12 mouse cellular contexts compared by ENCODE assay signal in the genomic region with DNA sequence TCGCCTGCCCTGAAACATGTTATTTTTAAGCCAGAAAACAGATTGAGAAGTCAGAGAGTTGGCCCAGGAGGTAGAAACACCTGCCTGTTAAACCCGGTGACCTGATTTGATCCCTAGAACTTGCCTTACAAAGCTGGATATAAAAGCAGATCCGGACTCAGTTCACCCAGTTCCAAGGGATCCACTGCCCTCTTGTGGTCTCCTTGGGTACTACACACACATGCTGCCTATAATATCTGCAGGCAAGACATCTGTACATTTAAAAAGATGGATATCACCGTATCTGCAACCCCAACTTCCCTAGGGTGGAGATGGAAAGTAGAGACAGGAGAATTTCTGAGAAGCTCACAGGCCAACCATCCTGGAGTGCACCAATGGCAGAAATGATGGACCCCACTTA. TPM values are rescaled to one million over a fixed set of nuclear protein-coding genes. Genes with fewer than 3 reads are reported as not detected.
DNase-seq lines count a peak whose midpoint lies in the region; ATAC-seq and TF ChIP-seq lines count a peak whose summit lies in the region.
"Had no signal": no experiment of that assay in that cellular context is flagged by ENCODE, and none has a peak within 500 bp of the region (broad histone marks: within the 10 kb centered on the region; RNA-seq: fewer than 3 reads in every experiment).

No protein-coding gene starts in this region.

- peaks cover 7% of the 10 kb centered on the region for H3K4me1 ChIP-seq in hindbrain, embryonic 11.5 days (replicated peaks; ENCODE audit: control insufficient read depth, insufficient read depth, low read length)
- H3K4me1 ChIP-seq in hindbrain, embryonic 12.5 days, result peaks cover 19% of the 10 kb centered on the region

- no peak for ATAC-seq in hindbrain, embryonic 11.5 days (ENCODE audit: low FRiP score)
- no peak for ATAC-seq in hindbrain, embryonic 12.5 days (ENCODE audit: low FRiP score)

- H3K4me2 ChIP-seq in hindbrain, embryonic 11.5 days (replicated peaks; ENCODE audit: low read depth, low read length), result no peak overlapping the region
- H3K4me2 ChIP-seq in hindbrain, embryonic 12.5 days (replicated peaks), result no peak overlapping the region
- H3K4me2 ChIP-seq: hindbrain, embryonic 15.5 days; limb, embryonic 13.5 days; neural tube, embryonic 13.5 days had no signal

- DNase-seq in hindbrain, embryonic 11.5 days (ENCODE audit: low spot score), result peak; percentile 44
- DNase-seq in spleen, postnatal 4 days (ENCODE audit: low spot score in 2 of 2), result peak; percentile 54 to 81
- DNase-seq in spleen, postnatal 36 days (ENCODE audit: low spot score in 2 of 2), result no peak
- peak; percentile 18 for DNase-seq in brain, embryonic 14.5 days (ENCODE audit: low read depth)
- peak; percentile 75 for DNase-seq in thymus, postnatal 4 days
- no peak for DNase-seq in urinary bladder, adult 18-20 months (ENCODE audit: low spot score in 2 of 2)
- no peak for DNase-seq in frontal cortex, postnatal 36 days (ENCODE audit: low spot score in 2 of 2)

- WGBS in hindbrain, embryonic 11.5 days, result 98% methylated on average over 4 of the region's 4 CpGs
- 98% methylated on average over 4 of the region's 4 CpGs for WGBS in hindbrain, embryonic 12.5 days

- no peak overlapping the region for H3K27ac ChIP-seq in hindbrain, embryonic 11.5 days (ENCODE audit: low read depth, low read length)
- no peak overlapping the region for H3K27ac ChIP-seq in hindbrain, embryonic 12.5 days
- H3K27ac ChIP-seq: hindbrain, embryonic 15.5 days; limb, embryonic 13.5 days; neural tube, embryonic 13.5 days had no signal

- peak; percentile 51; the same call in 1 of the 2 replicates for TF ChIP-seq CTCF in brain, embryonic 14.5 days (IDR thresholded peaks at IDR 0.05; ENCODE audit: borderline replicate concordance, extremely low read depth, insufficient read depth, insufficient read length)

- TF ChIP-seq POLR2A in brain, embryonic 14.5 days (IDR thresholded peaks at IDR 0.05; ENCODE audit: borderline replicate concordance, extremely low read depth, insufficient read depth, insufficient read length, poor library complexity, severe bottlenecking), result no peak

- no peaks in the 10 kb centered on the region for H3K27me3 ChIP-seq in hindbrain, embryonic 11.5 days (ENCODE audit: control insufficient read depth, insufficient read depth, low read length)
- no peaks in the 10 kb centered on the region for H3K27me3 ChIP-seq in hindbrain, embryonic 12.5 days
- H3K27me3 ChIP-seq: hindbrain, embryonic 15.5 days; limb, embryonic 13.5 days; neural tube, embryonic 13.5 days had no signal

- H3K4me3 ChIP-seq in hindbrain, embryonic 11.5 days (ENCODE audit: low read depth, low read length), result no peak overlapping the region
- H3K4me3 ChIP-seq in hindbrain, embryonic 12.5 days, result no peak overlapping the region
- H3K4me3 ChIP-seq: hindbrain, embryonic 15.5 days; limb, embryonic 13.5 days; neural tube, embryonic 13.5 days had no signal

- H3K9me3 ChIP-seq in hindbrain, embryonic 11.5 days (ENCODE audit: control insufficient read depth, low read length), result no peaks in the 10 kb centered on the region
- 0 out of 2 replicates have a peak, but pooled peaks cover 4% of the 10 kb centered on the region for H3K9me3 ChIP-seq in hindbrain, embryonic 12.5 days (replicated peaks)
- H3K9me3 ChIP-seq: hindbrain, embryonic 15.5 days; neural tube, embryonic 13.5 days had no signal

- H3K9ac ChIP-seq in hindbrain, embryonic 11.5 days (ENCODE audit: low read depth, low read length), result no peak overlapping the region
- no peak overlapping the region for H3K9ac ChIP-seq in hindbrain, embryonic 12.5 days
- H3K9ac ChIP-seq: hindbrain, embryonic 15.5 days; limb, embryonic 13.5 days; neural tube, embryonic 13.5 days had no signal

- H3K36me3 ChIP-seq in hindbrain, embryonic 11.5 days (ENCODE audit: control insufficient read depth, insufficient read depth, low read length), result peaks cover 8% of the 10 kb centered on the region
- peaks cover 52% of the 10 kb centered on the region for H3K36me3 ChIP-seq in hindbrain, embryonic 12.5 days

RNA-seq across cellular contexts. Expression of gene Ddx54, which starts 3.4 kb away (rescaled TPM):
- polyA plus RNA-seq in hindbrain, embryonic 11.5 days (2014; fragmentation: Nextera tagmentation; extraction: Ambion mirVana), result 25.9 and 32.4 TPM in 2 replicates
- polyA plus RNA-seq in hindbrain, embryonic 12.5 days (2016; fragmentation: Nextera tagmentation; extraction: Ambion mirVana), result 53.2 and 53.6 TPM in 2 replicates
- 42.7 and 49.7 TPM in 2 replicates for polyA plus RNA-seq in brain, embryonic 14.5 days (2012; rRNA removed)

RNA-seq across cellular contexts. Expression of gene Rita1, which starts 3.5 kb away (rescaled TPM):
- 9.3 and 10.5 TPM in 2 replicates for polyA plus RNA-seq in hindbrain, embryonic 11.5 days (2014; fragmentation: Nextera tagmentation; extraction: Ambion mirVana)
- polyA plus RNA-seq in hindbrain, embryonic 12.5 days (2016; fragmentation: Nextera tagmentation; extraction: Ambion mirVana), result 16.8 and 19.2 TPM in 2 replicates
- polyA plus RNA-seq in brain, embryonic 14.5 days (2012; rRNA removed), result 32.8 and 38.1 TPM in 2 replicates

RNA-seq across cellular contexts. Expression of gene Cfap73, which starts 18.1 kb away (rescaled TPM):
- polyA plus RNA-seq in hindbrain, embryonic 11.5 days (2014; fragmentation: Nextera tagmentation; extraction: Ambion mirVana), result 0.54 and 0.82 TPM in 2 replicates
- 0.56 and 0.77 TPM in 2 replicates for polyA plus RNA-seq in hindbrain, embryonic 12.5 days (2016; fragmentation: Nextera tagmentation; extraction: Ambion mirVana)
- 0.18 and 0.30 TPM in 2 replicates for polyA plus RNA-seq in brain, embryonic 14.5 days (2012; rRNA removed)
- polyA plus RNA-seq: forebrain, embryonic 11.5 days; limb, embryonic 13.5 days; neural tube, embryonic 13.5 days had no signal

RNA-seq across cellular contexts. Expression of gene Iqcd, which starts 27.1 kb away (rescaled TPM):
- 1.1 and 1.4 TPM in 2 replicates for polyA plus RNA-seq in hindbrain, embryonic 11.5 days (2014; fragmentation: Nextera tagmentation; extraction: Ambion mirVana)
- polyA plus RNA-seq in hindbrain, embryonic 12.5 days (2016; fragmentation: Nextera tagmentation; extraction: Ambion mirVana), result 1.9 and 2.5 TPM in 2 replicates
- 2.3 and 3.5 TPM in 2 replicates for polyA plus RNA-seq in brain, embryonic 14.5 days (2012; rRNA removed)

RNA-seq across cellular contexts. Expression of gene Tpcn1, which starts 27.4 kb away (rescaled TPM):
- 12.5 and 15.6 TPM in 2 replicates for polyA plus RNA-seq in hindbrain, embryonic 11.5 days (2014; fragmentation: Nextera tagmentation; extraction: Ambion mirVana)
- 18.4 and 19.2 TPM in 2 replicates for polyA plus RNA-seq in hindbrain, embryonic 12.5 days (2016; fragmentation: Nextera tagmentation; extraction: Ambion mirVana)
- polyA plus RNA-seq in brain, embryonic 14.5 days (2012; rRNA removed), result 27.1 and 32.5 TPM in 2 replicates

Comparison
In these comparisons a context has a peak if more than half of its experiments do, and no peak if none do; other contexts are left out.
1. DNase-seq: peak in hindbrain, embryonic 11.5 days (single experiment), spleen, postnatal 4 days (2 of 2), brain, embryonic 14.5 days (single experiment) and thymus, postnatal 4 days (single experiment); none in spleen, postnatal 36 days (0 of 2), urinary bladder, adult 18-20 months (0 of 2) and frontal cortex, postnatal 36 days (0 of 2).